Mouse (Mus musculus): ENCODE results near the gene Aqp3.

Aqp3 gene

DNA sequence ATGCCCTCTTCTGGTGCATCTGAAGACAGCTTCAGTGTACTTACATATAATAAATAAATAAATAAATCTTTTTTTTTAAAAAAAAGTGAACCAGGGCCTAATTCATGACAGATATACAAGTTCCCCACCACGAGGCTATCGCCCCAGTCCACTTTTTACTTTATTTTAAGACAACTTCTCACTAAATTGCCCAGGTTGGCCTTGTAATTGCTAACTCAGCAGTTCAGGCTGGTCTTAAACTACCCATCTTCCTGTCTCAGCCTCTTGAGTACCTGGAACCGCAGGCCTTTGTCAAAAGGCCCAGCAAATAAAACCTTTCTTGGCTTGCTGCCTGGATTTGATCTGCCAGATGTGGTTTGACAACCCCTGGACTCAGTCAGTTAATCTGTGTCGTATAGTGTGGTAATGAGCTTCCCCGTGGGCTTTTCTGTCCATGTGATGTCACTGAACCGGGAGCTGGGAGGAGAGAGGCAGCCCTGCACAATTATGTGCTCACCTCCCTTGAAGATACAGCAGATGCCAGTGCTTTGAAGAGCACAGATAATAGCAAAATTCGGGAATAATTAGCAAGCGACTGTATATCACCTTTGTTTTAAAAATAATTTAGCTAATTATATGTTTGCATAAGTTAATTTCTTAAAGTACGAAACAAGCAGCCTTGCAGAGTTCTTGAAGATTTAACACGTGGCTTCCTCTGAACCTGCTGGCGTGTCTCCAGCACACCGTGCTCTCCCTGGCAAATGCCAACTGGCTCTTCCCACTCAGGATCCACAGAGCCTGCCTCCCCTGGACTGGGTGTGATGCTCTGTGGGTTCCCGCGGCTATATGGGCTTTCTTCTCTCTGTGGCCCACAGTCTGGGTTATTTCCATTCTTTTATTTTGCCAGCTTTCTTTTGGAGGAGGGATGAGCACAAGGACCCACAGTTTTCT lies 26.2 kb downstream of the Aqp3 start:
- in situ Hi-C loops (cut with MboI, MseI) = no loop called here

DNA sequence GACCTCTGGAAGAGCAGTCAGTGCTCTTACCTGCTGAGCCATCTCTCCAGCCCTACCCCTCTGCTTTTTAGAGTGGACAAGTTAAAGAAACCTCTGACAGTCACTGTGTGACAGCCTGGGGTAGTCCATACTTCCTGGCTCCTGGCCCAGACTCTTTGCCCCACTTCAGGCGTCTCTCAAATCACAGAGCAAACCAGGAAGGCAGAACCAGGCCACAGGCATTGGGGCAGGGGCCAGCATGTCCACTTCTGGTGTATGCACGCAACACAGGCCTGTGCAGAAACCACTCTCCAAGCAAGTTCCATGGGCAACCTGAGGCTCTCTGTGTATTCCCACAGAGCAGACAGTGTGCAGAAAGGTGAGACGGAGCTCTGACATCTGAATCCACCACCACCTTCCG lies 32.8 kb downstream of the Aqp3 start:
- in situ Hi-C loops (cut with MboI, MseI) = no loop called here

DNA sequence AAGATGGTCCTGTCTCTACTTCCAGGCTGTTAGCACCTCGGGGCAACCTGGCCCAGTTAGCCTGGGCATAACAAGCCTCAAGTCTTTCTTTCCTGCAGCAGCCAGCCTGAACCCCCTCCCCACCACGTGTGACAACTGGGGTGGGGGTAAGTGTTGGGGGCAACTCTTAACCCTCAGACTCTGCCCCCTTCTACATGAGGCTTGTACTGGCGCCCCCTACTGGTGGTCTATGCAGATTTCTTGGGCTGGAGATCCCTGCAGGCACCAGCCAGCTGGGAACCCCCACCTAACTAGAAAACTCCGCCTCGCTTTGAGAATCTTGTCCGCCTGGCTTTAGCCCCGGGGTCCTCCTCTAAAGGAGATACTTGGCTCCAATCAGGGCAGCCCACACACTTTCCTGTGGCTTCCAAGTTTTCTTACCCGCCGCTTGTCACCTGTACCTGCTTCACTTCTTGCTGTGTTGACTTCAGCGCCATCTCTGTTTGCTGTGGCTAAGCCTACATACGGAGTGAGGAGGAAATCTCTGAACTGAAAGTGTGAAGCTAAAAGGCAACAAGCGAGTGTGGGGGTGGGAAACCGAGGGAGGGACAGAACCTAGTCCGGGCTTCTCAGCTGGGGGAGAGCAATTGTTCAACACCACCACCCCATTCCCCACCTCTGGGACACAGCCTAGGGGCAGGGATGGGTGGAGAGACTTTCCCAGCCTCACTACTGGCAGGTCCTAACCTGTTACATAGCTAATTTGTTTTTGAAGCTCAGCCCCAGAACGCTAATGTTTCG lies 33.9 kb downstream of the Aqp3 start:
- in situ Hi-C loops (cut with MboI, MseI) = loop anchor here (5.0 kb wide), 1 partner anchor 53 kb away; no protein-coding TSS in a partner anchor

DNA sequence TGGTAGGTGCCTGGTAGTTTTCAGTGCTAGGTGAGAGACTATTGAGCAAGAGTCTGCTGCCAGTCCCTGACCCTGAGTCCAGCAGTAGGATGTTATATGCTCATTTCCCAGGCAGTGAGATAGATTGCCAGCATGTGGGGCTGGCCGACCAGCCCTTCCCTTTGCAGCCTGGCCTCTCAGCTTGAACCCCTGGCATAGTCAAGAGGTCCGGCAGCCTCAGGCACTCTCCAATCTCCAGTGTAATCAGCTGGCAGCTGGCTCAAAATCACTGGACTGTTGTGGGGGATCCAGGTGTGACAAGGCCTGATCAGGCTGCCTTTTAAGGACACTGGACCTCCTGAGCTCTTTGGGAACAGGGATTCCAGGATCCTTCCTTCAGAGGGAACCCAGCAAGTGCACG lies 34.6 kb downstream of the Aqp3 start:
- in situ Hi-C loops (cut with MboI, MseI) = loop anchor here (5.0 kb wide), 1 partner anchor 54 kb away; no protein-coding TSS in a partner anchor

DNA sequence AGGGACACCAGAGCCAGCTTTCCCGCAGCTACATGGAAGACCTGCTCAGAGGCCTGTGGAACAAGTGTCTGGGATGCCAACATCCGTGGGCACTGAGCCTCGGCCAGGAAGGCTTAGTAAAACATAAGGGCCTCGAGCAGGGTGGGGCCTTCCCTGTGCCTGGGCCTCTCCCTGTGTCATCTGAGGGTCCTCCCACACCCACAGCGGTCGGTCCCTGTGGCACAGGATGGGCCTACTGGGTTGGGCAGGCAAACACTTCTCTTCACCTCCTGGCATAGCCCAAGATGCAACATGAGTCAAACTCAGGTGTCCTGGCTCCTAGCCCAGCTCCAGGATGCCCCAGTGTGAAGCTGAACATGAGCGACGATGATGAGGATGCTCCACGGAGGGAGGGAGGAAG lies 40.6 kb downstream of the Aqp3 start:
- in situ Hi-C loops (cut with MboI, MseI) = no loop called here

DNA sequence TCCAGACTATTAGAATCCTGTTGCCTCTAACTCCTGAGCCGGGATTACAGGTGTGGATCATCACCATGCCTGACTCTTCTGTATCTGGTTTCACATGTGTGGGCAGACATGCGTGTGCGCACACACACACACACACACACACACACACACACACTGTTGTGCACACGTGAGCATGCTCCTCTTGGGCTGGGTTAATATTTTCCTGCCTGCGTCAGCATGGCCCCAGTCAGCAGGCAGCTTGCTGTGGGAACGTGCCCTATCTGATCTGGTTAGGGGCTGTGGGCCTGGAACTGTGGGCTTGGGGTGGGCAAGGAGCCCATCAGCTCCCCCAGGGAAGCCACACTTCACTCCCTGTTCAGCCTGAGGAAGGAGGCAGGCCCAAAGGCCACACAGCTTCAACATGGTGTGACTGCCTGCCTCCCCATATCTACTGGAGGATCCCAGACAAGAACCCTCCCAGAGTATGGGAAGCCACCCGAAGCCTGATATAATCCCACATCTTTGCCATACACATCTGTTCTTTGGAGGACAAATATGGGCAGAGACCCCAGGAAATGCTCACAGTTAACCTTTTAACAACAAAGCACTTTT lies 41.1 kb downstream of the Aqp3 start:
- in situ Hi-C loops (cut with MboI, MseI) = no loop called here

DNA sequence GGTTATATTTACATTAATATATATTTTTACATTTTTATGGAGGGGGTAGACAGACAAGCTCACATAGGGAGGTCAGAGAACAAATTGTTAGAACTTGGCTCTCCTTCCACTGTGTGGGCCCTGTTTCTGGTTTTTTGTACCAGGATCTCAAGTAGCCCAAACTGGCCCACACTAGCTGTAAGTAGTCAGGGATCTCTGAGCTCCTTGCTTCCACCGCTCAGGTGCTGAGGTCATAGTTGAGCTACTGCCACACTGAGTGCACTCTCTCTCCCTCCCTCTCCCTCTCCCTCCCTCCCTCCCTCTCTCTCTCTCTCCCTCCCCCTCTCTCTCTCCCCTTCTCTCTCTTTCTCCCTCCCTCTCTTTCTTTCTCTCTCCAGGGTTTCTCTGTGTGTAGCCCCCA lies 41.7 kb downstream of the Aqp3 start:
- in situ Hi-C loops (cut with MboI, MseI) = no loop called here

DNA sequence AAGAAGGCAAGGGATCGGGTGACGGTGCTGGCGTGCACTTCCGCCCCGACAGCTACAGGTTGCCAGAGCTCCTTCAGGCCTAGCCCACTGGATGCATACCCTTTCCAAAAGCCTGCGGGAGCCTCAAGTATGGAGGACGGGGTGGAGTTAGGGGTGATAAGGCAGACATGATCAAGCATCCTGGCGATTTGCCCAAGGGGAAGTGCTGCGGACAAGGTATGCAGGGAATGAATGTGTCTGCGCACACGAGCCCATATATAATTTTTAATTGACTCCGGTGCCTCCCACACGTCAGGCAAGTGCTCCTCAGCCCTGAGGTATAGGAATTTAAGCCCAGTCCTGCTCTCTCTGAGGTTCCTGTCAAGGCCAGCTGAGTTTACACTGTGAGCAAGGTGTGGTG lies 42.9 kb downstream of the Aqp3 start:
- in situ Hi-C loops (cut with MboI, MseI) = no loop called here

DNA sequence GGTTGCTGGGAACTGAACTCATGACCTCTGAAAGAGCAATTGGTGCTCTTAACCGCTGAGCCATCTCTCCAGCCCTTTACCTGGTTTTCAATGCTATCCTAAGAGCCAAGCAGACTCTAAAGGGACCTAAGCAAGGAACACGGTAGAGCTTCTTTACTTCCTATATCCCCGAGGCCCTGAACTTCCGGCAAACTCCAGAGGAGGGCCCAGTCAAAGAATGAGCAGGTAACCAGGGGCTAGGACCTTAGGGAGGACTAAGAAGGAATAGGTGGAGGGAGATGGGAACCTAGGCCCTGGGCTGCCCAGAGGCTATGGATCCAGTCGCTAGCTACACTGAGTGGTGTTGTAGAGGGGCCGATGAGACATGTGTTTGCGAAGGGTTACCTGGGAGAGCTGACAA lies 46.2 kb downstream of the Aqp3 start:
- in situ Hi-C loops (cut with MboI, MseI) = no loop called here

DNA sequence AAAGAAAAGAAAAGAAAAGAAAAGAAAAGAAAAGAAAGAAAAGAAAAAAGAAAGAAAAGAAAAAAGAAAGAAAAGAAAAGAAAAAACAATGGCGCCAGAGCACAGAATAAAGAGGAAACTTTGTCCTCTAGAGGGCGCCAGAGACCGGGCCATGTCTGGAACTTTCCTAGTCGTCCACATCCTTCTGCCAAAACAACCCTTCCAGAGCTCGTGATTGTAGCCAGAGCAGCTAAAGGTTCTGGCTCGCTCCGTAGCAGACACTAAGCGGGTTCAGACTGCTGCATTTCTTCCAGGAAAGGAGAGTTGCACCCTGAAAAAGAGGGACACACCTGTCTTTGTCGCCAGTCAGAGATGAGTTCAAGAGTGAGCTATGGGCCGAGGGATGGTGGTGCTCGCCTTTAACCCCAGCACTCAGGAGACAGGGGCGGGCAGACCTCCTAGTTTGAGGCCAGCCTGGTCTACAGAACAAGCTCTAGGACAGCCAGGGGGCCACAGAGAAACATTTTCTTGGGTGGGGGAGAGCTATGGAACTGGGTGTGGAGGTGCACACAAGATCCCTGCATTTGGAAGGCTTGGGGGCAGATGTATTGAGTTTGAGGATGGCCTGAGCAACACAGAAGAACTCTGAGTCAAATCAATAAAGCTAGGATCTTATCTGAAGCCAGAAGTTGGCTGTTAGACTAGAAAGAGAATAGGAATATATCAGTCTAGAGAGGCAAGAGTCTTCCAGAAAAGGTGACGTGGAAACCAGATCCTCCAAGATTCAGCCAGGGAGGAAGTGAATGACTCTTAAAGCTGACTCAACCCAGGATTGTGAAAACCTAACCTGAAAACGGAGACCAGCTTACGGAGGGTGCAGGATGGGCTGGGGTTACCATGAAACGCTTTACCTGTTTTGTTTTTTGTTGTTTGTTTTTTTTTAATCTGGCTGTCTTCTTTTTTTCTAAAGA lies 47.0 kb downstream of the Aqp3 start:
- in situ Hi-C loops (cut with MboI, MseI) = no loop called here

DNA sequence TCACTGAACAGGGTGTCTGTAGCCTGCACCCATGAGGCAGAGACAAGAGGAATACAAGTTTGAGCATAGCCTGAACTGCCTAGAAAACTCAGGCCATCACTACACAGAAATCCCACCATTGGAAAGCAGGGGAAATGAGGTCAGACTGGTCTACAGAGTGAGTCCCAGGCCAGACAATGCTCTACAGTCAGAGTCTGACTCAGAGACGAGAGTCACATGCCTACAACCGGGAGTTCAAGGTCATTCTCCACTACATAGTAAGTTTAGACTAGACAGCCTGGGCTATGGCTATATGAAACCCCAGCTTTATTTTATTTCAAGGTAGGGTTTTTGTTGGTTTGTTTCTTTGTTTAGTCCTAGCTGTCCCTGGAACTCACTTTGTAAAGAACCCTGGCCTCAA lies 49.1 kb downstream of the Aqp3 start:
- in situ Hi-C loops (cut with MboI, MseI) = no loop called here

DNA sequence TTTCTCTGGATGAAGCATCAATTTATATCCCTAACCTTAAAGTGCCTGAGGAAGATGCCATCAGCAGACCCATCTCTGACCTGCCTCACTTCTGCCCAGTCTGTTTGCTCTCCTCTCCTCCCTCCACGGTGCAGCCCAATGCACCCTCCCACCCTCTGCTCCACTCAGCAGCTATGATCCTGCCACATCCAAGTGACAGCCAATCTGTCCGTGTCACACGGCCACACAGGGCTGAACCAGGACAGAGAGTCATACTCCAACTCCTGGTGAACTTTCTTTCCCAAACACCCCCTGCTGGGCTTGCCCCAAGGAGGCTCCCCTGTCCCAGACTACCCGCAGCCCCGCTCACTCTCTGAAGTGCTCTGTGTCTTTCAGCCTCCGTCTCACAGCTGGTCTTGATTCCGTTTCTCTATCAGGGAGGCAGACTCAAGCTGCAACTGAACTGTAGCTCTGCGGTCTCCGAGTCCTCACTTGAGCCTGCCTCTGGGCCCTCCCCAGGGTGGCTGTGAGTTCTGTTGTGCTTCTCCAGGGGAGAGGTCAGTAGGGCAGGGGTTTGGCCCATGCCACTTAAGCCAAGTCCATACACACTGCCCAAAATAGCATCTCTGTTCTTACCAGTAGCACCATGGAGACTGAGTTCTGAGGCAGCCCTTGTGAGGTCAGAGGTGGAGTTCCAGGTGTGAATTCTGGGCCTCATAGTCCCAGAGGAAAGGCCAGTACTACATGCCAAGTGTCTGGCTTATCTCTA lies 50.3 kb downstream of the Aqp3 start, which contains the start of gene Aqp7:
Aqp7 (minus strand) TSS at position 616 of the 748 bp plus-strand sequence.
- in situ Hi-C loops (cut with MboI, MseI) = no loop called here

DNA sequence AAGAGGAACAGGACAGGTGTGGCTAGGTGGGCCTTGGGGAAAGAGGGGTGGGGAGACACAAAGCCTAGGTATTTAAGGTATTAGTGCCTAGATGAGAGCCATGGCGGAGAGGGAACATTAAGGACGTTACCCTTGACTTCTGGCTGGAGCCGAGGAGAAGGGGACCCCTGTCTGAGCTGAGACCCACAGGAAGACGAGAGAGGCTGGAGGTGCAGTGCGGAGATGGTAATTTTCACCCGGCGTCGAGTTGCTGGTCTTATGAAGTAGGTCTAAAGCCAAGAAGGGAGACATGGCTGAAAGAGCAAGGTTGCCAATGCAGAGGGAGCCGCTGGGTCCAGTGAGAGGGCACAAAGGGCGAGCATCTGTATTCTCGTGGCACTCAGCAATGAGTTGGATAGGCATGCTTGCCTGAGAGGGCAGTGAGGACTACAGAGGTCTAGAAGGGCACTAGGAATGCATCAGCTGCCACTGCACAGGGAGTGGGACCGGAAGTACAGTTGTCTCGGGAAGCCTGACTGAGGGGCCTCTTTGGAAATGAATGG lies 51.7 kb downstream of the Aqp3 start:
- in situ Hi-C loops (cut with MboI, MseI) = no loop called here

DNA sequence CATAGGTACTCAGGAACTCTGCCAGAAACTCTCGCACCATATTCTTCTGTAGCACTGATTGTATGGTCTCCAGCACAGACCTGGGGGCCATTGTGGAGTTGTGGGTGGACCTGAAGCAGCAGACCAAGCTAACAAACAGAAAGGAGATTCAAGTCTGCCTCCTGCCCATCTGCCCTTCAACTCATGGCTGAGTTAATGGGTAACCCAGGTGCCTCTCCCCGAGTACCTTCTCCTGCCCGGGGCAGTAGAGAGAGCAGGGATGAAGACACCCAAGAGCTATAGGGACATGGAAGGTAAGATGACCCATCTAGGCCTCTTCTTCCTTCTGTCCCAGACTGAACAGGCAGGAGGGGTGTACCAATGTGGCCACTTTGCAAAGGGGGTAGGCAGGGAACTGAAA lies 52.7 kb downstream of the Aqp3 start:
- in situ Hi-C loops (cut with MboI, MseI) = no loop called here

DNA sequence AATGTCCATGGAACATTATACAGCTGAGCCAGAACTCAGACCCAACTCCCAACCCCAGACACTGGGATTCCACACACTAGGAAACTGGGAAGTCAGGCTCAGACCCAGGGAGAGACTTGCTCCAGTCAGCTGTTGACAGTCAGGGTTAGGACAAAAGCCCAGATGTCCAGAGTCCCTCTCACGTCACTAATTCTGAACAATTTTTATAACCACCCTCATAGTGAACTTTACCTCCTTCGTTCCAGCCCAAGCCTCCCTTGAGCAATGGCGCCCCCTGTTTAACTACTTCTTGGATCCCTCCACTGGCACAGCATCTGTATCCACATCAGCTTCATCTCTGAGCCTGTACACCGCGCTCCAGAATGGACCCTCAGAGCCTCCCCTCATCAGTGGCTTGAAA lies 54.0 kb downstream of the Aqp3 start:
- in situ Hi-C loops (cut with MboI, MseI) = no loop called here

DNA sequence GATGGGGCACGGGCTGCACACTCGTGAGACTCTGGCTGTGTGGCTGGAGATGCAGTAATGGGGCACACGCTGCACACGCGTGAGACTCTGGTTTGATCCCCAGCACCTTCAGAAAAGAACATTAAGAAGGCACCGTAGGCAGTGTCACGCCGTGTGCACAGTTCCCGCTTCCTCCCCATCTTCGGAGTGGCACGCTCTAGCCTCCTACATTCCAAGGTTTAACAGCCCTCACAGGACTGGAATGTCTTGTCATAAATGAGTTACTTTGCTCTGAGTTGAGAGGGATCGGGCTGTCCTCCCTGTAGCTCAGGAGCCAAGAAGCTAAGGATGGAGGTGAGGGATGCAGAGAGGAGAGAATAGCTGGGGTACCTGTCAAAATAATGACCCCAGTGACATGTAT lies 55.1 kb downstream of the Aqp3 start:
- in situ Hi-C loops (cut with MboI, MseI) = no loop called here

Measured in T-helper 17 cell (primary cell).